Mouse (Mus musculus): ENCODE results near the gene Shmt2.

The Shmt2 gene

GRCm38 (mm10) chr10:127522088-127522581 is at the start of gene Shmt2:
Gene Shmt2, minus strand, starts transcription at chr10:127522444.
- in situ Hi-C loops (cut with MboI) = no loop called here

DNA sequence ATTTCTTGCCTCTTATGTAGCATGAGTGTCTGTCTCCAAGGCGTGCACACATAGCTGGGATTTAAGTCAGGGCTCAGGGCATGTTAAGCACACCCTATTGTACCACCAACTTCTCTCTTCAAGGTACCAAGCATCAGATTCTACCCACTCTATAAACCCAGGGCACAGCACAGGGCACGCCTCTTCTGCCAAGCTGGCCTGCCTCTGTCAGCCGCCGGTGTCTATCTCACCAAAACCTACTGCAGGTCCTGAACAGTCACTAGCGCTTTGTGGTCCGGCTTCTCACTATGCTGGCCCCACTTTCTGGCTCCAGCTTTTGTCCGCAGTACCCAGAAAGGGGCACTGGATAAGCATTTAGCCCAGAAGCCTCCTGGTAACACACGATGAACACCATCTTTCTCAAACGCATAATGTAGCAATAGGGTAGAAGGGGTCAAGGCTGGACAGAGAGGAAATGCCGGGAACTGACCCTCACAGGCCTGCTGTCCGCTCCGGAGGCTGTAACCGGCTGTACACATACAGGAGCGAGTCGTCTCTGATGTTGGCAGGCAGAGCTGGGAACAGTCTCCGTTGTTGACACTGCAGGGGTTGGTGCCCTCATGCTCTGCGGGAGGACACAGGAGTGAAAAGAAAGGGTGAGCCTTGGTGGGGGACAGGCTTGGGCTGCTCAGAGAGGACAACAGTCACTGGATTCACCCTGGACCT is 48.8 kb upstream of the Shmt2 start:
- in situ Hi-C loops (cut with MboI) = no loop called here

DNA sequence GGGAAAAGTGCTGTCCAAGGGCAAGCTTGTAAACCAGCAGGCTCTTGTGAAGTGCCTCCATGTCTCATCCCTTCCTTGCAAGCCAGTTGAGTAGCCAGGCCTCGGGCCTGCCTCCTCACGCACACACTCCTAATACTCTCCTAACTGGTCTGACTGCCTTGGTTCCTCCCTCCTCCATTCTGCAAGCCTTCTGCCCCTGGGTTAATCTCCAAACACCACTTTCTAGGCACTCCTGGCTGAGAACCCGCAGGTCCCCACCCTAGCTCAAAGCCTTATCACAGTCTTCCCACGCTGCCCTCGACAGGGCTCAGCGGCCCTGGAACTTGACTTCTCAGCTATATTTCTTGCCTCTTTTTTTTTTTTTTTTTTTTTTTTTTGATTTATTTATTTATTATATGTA is 48.1 kb upstream of the Shmt2 start:
- in situ Hi-C loops (cut with MboI) = no loop called here

DNA sequence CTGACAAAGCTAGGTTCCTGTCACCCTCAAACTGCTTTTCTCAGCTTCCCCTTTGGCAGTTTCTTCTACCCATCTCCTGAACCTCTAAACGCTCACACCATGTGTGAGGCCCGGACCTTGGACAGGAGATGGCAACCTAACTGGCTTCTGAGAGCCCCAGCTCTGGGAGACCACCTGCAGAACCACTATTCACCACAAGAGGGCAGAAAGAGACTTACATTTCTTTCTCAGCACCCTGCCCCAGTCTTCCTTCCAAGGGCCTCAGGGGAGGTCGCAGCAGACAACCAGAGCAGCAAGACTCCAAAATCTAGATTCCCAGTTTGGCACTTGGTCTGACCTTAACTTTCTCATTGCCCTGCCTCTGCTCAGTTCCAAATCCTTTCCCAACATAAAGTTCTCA is 47.2 kb upstream of the Shmt2 start:
- in situ Hi-C loops (cut with MboI) = no loop called here

DNA sequence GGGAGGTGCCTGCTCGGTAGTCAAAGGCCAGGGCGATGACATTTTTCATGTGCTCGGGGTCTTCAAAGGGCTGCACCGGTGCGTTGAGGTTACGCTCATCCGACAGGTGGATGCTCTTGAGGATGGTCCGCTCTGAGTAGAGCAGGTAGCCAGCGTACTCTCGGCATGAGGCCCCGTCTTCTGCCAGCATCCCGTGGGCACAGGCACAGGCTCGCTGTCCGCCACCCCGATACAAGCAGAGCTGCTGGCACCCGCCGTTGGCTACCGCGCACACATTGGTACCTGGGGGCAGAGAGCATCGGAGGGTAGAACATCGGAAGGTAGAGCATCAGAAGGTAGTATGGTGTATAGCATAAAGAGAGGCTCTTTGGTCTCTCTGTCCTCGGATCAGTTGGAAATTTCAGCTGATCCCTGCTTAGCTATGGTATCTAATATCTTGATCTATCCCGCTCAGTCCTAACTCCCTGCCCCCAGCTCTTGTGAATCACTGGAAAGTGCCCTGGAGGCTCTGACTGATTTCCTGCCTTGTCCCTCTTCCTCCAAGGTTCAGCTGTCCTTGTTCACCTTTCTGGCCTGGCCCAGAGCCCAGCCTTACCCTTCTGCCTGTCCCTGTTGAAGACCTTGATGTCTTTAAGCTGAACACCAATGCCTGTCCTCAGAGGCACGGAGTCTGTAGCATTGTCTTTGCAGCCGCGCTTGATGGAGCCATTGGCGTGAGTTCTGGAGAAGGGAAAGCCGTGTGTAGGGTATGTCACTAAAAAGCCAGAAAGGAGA is 44.5 kb upstream of the Shmt2 start:
- in situ Hi-C loops (cut with MboI) = no loop called here

- in situ Hi-C loops (cut with MboI) = no loop called here
Observed at GRCm38 (mm10) chr10:127564301-127564700, 42.1 kb upstream of the Shmt2 start.

- in situ Hi-C loops (cut with MboI) = no loop called here
Observed at GRCm38 (mm10) chr10:127563840-127564239, 41.6 kb upstream of the Shmt2 start.

DNA sequence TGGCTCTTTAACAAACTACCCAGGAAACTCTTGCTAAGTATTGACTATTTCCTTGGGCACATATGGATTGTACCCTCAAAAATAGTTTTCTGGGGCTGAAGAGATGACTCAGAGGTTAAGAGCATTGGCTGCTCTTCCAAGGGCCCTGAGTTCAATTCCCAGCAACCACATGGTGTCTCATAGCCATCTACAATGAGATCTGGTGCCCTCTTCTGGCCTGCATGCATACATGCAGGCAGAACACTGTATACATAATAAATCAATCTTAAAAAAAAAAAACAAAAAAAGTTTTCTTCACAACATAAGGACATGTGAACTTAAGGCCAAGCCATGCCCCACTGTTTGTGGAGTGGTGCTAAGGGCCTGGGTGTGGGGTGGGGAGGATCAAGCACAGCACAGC is 38.9 kb upstream of the Shmt2 start:
- in situ Hi-C loops (cut with MboI) = no loop called here

- in situ Hi-C loops (cut with MboI) = no loop called here
Observed at GRCm38 (mm10) chr10:127557397-127557796, 35.2 kb upstream of the Shmt2 start.

DNA sequence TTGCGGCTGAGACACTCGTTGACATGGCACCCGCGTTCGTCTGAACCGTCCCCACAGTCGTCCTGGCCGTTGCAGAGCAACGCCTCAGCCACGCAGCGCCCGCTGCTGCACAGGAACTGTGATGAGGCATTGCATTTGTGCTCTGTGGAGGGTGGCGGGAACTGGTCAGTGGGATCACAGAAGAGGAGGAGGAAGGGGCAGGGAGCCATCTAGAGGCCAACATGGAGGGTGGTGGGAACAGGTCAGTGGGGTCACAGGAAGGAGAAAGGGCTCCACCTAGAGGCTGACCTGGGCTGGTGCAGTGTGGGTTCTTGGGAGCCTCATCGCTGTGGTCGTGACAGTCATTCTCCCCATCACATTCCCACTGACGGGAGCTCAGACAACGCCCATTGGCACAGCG is 33.5 kb upstream of the Shmt2 start:
- in situ Hi-C loops (cut with MboI) = no loop called here

- in situ Hi-C loops (cut with MboI) = no loop called here
Observed at GRCm38 (mm10) chr10:127549892-127550291, 27.6 kb upstream of the Shmt2 start.

DNA sequence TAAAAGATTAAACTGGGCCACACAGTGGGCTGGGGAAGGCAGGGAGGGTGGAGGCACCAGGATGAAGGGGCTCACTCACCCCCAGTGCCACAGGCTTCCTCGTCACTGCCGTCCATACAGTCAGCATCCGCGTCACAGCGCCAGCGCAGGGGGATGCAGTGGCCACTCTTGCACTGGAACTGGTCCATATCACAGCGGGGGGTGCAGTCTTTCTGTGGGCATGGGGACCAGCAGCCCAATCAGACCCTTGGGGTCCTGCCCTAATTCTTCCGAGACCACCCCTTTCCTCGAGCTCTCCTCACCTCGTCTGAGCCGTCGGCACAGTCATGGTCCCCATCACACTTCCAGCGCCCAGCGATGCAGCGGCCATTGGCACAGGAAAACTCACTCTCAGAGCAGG is 26.0 kb upstream of the Shmt2 start:
- in situ Hi-C loops (cut with MboI) = no loop called here

GRCm38 (mm10) chr10:127546505-127546904 is 24.3 kb upstream of the Shmt2 start:
- in situ Hi-C loops (cut with MboI) = no loop called here

DNA sequence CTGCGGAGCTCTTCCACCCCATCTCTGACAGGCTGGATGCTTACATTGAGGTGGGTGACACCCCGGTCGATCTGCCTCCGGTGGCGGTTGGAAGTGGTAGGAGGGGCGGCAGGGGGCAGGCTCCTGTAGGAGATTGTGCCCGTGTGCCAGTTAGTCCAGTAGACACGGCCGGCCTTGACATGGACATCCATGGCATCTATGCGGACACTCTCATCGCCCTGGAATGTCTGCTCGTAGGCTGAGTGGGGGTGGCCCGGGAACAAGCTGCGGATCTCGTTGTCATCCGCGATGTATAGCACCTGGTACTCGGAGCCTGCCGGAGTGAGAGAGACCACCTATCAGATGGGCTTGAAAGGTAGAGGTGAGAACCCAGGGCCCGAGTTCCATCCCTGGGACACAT is 22.1 kb upstream of the Shmt2 start:
- in situ Hi-C loops (cut with MboI) = loop anchor here (5.0 kb wide), 1 partner anchor 37 kb away; no protein-coding TSS in a partner anchor

DNA sequence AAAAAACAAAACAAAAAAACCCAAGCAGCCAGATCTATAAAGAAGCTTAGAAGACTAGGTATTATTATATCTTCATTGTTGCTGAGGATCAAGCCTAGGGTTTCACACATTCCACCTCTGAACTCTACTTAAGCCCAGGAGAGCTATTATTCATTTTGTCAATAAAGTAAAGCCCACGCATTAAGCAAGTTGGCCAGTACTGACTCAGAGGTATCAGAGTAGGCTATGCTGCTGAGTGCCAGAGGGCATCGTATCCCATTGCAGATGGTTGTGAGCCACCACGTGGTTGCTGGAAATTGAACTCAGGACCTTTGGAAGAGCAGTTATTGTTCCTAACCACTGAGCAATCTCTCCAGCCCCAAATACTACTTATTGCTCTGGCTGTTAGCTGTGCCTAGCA is 21.7 kb upstream of the Shmt2 start:
- in situ Hi-C loops (cut with MboI) = loop anchor here (5.0 kb wide), 1 partner anchor 37 kb away; no protein-coding TSS in a partner anchor

DNA sequence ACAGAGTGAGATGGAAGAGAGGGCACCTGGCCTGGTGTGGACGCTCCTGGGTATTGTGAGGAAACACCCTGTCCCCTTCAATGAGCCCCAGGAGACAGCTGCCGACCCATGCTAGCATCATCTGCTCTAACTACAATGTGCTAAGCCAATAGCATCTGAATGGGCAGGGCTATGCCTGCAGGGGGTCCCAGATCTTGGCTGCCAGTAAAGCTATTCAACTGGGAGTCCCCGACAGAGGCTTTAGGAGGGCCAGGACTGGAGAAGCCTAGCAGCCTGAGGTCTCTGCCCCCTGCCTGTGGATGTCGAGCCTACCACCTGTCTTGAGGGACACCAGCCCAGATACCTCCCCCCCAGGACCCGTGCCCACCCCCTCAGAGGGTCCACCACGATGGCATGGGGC is 20.5 kb upstream of the Shmt2 start:
- in situ Hi-C loops (cut with MboI) = loop anchor here (5.0 kb wide), 1 partner anchor 35 kb away; no protein-coding TSS in a partner anchor

GRCm38 (mm10) chr10:127542084-127542483 is 19.8 kb upstream of the Shmt2 start:
- in situ Hi-C loops (cut with MboI) = loop anchor here (5.0 kb wide), 1 partner anchor 35 kb away; no protein-coding TSS in a partner anchor

DNA sequence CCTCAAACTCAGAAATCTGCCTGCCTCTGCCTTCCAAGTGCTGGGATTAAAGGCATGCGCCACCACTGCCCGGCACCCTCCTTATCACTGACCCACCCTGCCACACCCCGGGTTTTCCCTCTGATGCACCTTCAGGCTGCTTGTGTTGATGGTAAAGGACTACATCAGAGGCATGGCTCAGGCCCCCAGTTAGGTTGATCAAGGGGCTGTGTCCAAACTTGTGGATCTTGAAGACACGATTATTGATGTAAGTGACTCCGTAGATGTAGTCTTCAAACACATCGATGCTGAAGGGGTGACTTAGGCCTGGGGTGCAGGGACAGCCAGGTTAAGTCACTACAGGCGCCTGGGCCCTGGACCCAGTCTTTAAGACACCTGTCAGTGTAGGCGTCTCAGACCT is 19.3 kb upstream of the Shmt2 start:
- in situ Hi-C loops (cut with MboI) = loop anchor here (5.0 kb wide), 1 partner anchor 34 kb away; no protein-coding TSS in a partner anchor

GRCm38 (mm10) chr10:127537854-127538583 is 15.8 kb upstream of the Shmt2 start:
- in situ Hi-C loops (cut with MboI) = no loop called here

DNA sequence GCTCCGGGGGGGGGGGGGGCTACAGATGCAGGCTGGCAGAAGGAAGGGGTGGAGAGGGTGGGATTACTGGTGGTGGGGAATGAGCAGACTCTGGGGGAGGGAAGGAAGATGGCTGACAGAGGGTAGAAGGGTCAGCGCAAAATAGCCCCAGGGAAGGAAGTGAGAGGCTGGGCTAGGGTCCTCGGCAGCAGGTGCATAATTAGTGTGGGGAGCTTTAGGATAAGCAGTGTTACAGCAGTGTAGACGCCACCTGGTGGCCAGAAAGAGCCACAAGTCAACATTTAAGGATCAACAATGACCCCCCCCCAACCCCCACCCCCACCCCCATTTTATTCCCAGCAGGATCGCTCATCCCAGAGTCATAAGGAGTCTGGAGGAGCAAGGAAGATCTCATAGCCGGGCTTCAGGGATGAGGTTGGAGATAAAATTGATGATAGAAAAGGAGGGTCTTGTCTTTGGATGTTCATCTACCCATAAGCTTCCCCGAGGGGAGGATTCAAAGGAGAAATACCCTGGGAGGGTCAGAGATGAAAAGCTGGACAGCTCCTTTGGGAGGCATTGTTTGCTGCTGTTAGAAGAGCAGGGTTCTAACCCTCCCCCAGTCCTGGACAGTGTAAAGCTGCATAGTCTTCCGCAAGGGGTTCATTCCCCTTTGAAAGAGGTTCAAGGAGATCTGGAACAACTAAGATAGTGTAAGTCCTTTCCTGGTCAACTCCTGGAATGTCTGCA is 14.5 kb upstream of the Shmt2 start:
- in situ Hi-C loops (cut with MboI) = no loop called here

DNA sequence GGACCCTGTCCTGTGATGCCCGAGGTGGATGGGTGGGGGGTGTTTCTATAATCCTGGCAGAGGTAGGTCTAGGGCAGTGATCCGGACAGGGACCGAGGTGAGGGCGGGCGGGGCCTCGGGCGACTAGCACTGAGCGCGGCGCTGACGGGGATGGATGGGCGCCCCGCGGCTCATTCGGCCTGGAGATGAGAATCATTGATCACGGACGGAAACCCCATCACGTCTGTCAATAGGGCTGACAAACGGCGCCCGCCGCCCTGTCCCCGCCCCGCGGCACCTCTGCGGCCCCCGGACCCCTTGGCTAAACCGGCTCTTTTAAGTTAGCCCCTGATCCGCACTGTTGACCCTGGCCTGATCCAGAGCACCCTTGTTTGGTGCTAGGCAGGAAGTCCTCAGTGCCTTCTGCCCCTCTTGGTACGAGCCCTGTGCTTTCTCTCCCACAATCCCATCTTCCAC is 12.7 kb upstream of the Shmt2 start:
- in situ Hi-C loops (cut with MboI) = no loop called here
